Mouse (Mus musculus): ENCODE data around the gene Zswim4.

The Zswim4 gene

DNA sequence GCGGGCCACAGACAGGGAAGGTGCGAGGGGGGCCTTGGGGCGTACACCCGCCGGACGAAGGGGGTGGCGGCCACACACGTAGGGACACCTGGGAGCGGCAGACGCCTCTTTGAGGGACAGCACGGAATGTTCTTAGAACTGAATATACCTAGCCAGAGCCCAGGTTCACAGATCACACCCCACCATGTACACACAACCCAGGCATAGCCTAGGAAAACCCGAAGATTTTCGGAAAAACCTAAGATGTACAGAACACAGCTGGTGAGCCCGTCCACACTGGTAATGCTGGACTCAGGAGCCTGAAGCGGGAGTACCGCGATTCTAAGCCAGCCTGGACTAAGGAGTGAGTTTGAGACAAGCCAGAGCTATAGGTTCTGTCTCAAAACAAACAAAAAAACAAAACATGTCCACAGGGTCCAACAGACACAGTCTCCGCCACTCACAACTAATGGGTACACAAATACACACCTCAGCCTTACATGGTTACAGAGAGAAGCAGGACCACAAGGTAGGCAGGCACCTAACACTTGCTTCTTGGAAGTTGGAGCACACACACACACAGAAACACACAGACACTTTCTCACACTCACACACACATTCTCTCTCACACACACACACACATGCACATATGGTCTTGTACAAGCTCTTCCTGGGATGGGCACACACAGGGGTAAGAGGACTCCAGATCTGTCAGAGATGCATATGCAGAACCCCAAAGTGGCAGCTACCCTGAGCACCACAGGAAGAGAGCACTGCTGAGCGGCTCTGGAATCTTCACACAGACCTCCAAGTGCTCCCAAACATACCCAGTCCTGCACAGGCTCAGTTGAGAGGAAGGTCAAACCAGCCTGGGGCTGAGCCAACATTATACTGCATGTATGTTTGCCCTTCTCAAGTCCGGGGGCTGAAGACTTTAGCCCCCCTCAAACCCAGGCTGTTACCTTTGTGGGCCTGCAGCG, 52.5 kb downstream of the Zswim4 start:
- no peak for DNase-seq (ENCODE audit: extremely low read depth, low read depth, low spot score)

DNA sequence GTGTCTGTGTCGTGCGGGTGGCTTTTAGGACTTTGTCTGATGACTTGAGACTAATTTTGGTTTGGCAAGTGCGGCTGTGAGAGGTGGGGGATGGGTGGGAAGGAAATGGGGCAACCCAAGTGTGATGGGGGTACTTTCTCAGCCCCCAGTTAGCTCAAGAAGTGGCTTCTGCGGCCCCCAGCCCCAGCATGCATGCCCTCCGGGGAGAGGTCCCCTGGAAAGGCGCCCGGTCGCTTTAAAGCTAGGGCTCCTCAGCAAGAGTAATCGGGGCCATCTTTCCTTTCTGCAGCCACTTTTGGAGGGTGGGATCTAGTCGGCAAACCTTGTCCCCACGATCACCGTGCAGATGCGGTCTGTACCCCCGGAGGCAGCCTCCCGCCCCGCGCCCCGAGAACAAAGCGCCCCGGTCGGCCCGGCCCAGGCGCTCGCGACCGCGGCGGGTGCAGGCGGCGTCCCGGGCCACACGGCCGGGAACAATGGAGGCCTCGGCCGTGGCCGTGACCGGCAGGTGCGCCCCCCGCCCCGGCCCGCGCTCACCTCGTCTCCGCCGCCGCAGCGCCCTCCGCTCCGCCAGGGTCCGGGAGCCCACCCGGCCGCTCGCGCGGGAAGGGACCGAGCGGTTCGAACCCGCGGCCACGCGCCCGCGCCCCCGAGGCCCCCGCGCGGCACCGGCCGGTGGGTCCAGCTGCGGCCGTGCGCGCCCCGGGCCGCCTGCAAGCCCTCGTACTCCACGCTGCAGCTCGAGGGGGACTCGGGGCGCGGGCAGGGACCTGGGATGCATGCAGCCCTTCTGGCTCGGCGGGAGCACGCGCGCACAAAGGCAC, 53.4 kb downstream of the Zswim4 start:
- DNase-seq (ENCODE audit: extremely low read depth, low read depth, low spot score): no peak

GRCm38 (mm10) chr8:84182833-84183232, 54.0 kb downstream of the Zswim4 start:
- DNase-seq (ENCODE audit: extremely low read depth, low read depth, low spot score): no peak

DNA sequence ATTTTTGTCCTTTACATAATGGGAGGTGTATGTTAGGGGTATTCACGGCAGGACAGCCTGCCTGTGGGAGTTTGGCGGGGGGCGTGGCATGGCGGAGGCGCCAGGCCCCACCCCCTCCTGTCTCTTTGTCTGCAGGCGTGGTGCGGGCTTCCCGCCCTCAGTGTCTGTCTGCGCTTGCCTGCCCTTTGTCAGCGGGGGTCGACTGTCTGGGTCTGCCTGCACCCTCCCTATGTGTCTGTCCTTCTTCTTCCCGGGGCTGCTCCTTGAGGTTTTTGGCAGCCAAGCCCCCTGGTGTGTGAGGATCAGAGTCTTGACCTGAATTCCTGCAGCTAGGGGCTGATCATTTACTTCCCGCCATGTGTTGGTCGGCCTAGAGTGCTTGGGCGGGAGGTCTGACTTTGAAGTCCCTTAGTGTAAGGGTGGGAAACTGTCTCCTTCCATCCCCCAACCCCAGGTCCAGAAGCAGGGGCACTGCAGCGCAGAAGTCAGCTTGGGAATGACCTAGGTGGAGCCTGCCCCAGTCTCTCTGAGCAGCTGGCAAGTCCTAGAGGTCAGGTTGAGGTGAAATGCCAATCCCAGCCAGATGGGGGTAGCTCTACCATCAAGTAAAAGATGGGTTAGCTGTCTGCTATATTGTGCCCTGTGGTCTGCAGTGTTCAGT, 56.2 kb downstream of the Zswim4 start:
- no peak for DNase-seq (ENCODE audit: extremely low read depth, low read depth, low spot score)

DNA sequence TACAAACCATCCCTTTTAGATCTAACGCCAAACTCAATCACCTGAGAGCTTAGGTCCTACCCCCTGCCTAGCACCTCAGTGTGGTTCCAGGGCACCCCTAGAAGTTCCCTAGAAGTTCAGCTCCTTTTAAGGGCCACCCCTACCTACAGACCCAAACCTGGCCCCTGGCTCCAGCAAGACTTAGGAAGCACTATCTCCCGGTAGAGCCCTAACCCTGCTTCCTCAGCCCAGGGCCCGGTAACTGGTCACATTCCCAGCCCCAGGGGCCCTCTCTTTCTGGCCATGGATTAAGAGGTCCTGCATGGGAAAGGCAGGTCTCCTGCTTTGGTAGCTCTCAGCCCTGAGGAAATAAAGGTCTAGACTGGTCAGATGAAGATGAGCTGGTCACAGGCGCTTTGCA, 56.9 kb downstream of the Zswim4 start:
- DNase-seq (ENCODE audit: extremely low read depth, low read depth, low spot score): no peak

DNA sequence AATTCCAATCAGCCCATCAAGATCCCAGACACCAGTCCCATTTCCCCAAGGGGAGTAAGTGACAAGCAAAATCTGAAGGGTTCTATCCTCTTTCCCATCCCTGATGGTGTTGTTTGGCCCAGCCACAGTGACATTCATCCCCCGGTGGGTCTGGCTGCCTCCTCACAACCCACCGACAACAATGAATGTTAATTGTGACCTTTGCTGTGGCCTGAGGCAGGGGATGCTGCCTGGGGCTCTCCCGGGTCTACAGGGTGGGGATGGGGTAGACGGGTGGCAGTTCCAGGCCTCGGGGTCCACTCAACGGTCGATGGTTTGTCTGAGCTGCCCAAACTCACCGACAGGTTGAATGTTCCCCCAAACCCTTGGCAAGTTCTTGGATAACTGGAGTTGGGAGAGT, 58.3 kb downstream of the Zswim4 start:
- DNase-seq (ENCODE audit: extremely low read depth, low read depth, low spot score): no peak

GRCm38 (mm10) chr8:84177405-84177804, 59.5 kb downstream of the Zswim4 start:
- DNase-seq (ENCODE audit: extremely low read depth, low read depth, low spot score): no peak

DNA sequence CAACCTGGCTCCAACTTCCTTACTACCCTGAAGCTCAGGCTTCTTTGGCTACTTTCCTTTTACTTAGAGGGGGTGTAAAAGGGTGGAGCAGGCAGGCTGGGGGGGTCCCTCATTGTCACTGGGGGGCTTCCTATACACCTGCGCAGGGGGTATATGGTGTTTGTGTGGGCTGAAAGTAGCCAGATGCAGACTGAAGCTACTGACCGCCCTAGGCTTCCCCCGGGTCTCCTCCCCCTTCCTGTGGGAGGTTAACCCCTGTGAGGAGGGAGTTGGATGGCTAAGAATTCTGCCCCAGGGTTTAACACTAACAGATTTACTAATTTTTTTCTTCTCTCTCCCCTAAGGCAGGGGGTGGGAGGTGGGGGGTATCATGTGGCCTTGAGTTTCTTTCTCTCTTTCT, 60.3 kb downstream of the Zswim4 start:
- no peak for DNase-seq (ENCODE audit: extremely low read depth, low read depth, low spot score)

DNA sequence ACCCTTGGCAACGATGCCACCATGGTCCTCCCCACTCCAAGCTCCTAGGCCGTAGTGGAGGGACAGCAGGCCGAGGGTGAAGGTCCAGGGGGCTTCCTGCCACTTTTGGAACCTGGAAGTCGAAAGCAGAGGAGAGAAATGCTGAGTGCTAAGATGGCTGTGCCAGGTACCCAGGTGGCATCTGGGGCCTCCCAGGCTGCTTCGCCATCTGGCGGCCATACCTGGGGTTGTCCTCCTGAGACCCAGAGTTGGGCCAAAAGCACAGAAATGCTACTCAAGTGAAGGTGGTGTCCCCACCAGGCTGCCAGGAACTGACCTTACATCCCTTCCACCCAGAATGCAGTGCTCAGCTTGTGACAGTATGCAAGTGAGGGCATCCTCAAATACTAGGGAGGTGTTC, 63.0 kb downstream of the Zswim4 start:
- no peak for DNase-seq (ENCODE audit: extremely low read depth, low read depth, low spot score)

GRCm38 (mm10) chr8:84170096-84170495, 66.8 kb downstream of the Zswim4 start:
- no peak for DNase-seq (ENCODE audit: extremely low read depth, low read depth, low spot score)

GRCm38 (mm10) chr8:84167696-84168095, 69.2 kb downstream of the Zswim4 start:
- no peak for DNase-seq (ENCODE audit: extremely low read depth, low read depth, low spot score)
